8 mouse cellular contexts compared by ENCODE assay signal in genomic region chr19:42034146-42034775, GRCm38 (mm10). TPM values are rescaled to one million over a fixed set of nuclear protein-coding genes. Genes with fewer than 3 reads are reported as not detected.
DNase-seq lines count a peak whose midpoint lies in the region; ATAC-seq and TF ChIP-seq lines count a peak whose summit lies in the region.

No protein-coding gene starts in this region.

- WGBS in heart, postnatal 0 days = 65% methylated on average over 9 of the region's 9 CpGs
- WGBS in neural tube, embryonic 15.5 days = 77% methylated on average over 9 of the region's 9 CpGs
- WGBS in midbrain, postnatal 0 days = 74% methylated on average over 9 of the region's 9 CpGs

- no peaks in the 10 kb centered on the region for H3K4me1 ChIP-seq in heart, postnatal 0 days (ENCODE audit: control insufficient read depth, insufficient read depth)
- H3K4me1 ChIP-seq in neural tube, embryonic 15.5 days = peaks cover 19% of the 10 kb centered on the region
- no peaks in the 10 kb centered on the region for H3K4me1 ChIP-seq in midbrain, postnatal 0 days (ENCODE audit: insufficient read depth, low read length)

- TF ChIP-seq EP300 in heart, postnatal 0 days (IDR thresholded peaks at IDR 0.05; ENCODE audit: low read depth) = no peak

- peak; percentile 33 to 47 for DNase-seq in adrenal gland, adult (ENCODE audit: inconsistent age in 2 of 2, low spot score in 1 of 2)
- DNase-seq in adrenal gland, adult 2 months = no peak
- no peak for DNase-seq in heart, postnatal 0 days (ENCODE audit: low spot score)
- no peak for DNase-seq in heart, adult 9 months (ENCODE audit: low spot score in 2 of 2)
- DNase-seq in neural tube, embryonic 10.5 days (ENCODE audit: extremely low spot score, low spot score) = no peak
- DNase-seq in midbrain, postnatal 0 days (ENCODE audit: low spot score) = no peak
- DNase-seq in thymus, postnatal 0 days (ENCODE audit: low spot score) = no peak

- H3K9ac ChIP-seq in heart, postnatal 0 days (replicated peaks; ENCODE audit: low read depth, low read length) = 0 out of 2 replicates have a peak overlapping the region, but pooled peaks have one; percentile 6
- no peak overlapping the region for H3K9ac ChIP-seq in neural tube, embryonic 15.5 days (replicated peaks)
- no peak overlapping the region for H3K9ac ChIP-seq in midbrain, postnatal 0 days (replicated peaks; ENCODE audit: low read length, poor library complexity, severe bottlenecking)

- no peaks in the 10 kb centered on the region for H3K27me3 ChIP-seq in heart, postnatal 0 days (ENCODE audit: control insufficient read depth, insufficient read depth, low read length)
- H3K27me3 ChIP-seq in neural tube, embryonic 15.5 days (replicated peaks) = no peaks in the 10 kb centered on the region
- H3K27me3 ChIP-seq in midbrain, postnatal 0 days (ENCODE audit: insufficient read depth, low read length) = no peaks in the 10 kb centered on the region

- H3K4me3 ChIP-seq in heart, postnatal 0 days (ENCODE audit: low read depth, low read length) = no peak overlapping the region
- no peak overlapping the region for H3K4me3 ChIP-seq in neural tube, embryonic 15.5 days (replicated peaks)
- no peak overlapping the region for H3K4me3 ChIP-seq in midbrain, postnatal 0 days (ENCODE audit: low read depth, low read length)

- no peaks in the 10 kb centered on the region for H3K9me3 ChIP-seq in heart, postnatal 0 days (replicated peaks; ENCODE audit: control insufficient read depth, low read length)
- no peaks in the 10 kb centered on the region for H3K9me3 ChIP-seq in neural tube, embryonic 15.5 days (replicated peaks)
- H3K9me3 ChIP-seq in midbrain, postnatal 0 days (ENCODE audit: low read length) = no peaks in the 10 kb centered on the region

- H3K27ac ChIP-seq in heart, postnatal 0 days (ENCODE audit: low read depth) = no peak overlapping the region
- H3K27ac ChIP-seq in neural tube, embryonic 15.5 days (replicated peaks) = 0 out of 2 replicates have a peak overlapping the region, but pooled peaks have one; percentile 23
- H3K27ac ChIP-seq in midbrain, postnatal 0 days (ENCODE audit: low read depth, low read length) = no peak overlapping the region

- H3K4me2 ChIP-seq in heart, postnatal 0 days (ENCODE audit: low read depth, low read length) = no peak overlapping the region
- H3K4me2 ChIP-seq in neural tube, embryonic 15.5 days = no peak overlapping the region
- no peak overlapping the region for H3K4me2 ChIP-seq in midbrain, postnatal 0 days (ENCODE audit: low read depth, low read length, poor library complexity, severe bottlenecking)

- no peak for ATAC-seq in heart, postnatal 0 days (ENCODE audit: insufficient read depth, low read depth)
- no peak for ATAC-seq in neural tube, embryonic 15.5 days (ENCODE audit: low FRiP score)
- ATAC-seq in midbrain, postnatal 0 days (ENCODE audit: low FRiP score) = 0 out of 2 replicates have a peak, but pooled peaks have one; percentile 34

- no peak for TF ChIP-seq CTCF in heart, postnatal 0 days (IDR thresholded peaks at IDR 0.05; ENCODE audit: low read depth)
- no peak for TF ChIP-seq CTCF in midbrain, postnatal 0 days (IDR thresholded peaks at IDR 0.05)

- peaks cover 29% of the 10 kb centered on the region for H3K36me3 ChIP-seq in heart, postnatal 0 days (replicated peaks; ENCODE audit: control insufficient read depth, insufficient read depth, low read length)
- H3K36me3 ChIP-seq in neural tube, embryonic 15.5 days = no peaks in the 10 kb centered on the region; the same call in 1 of the 2 replicates
- 0 out of 2 replicates have a peak, but pooled peaks cover 2% of the 10 kb centered on the region for H3K36me3 ChIP-seq in midbrain, postnatal 0 days (ENCODE audit: insufficient read depth, low read length)

RNA-seq across cellular contexts. Expression of gene Ankrd2, which starts 1.5 kb away (rescaled TPM):
- under 1 TPM; 0.35 to 0.61 TPM for total RNA-seq in adrenal gland, adult 2 months (2021)
- 0.16 and 0.27 TPM in 2 replicates for polyA plus RNA-seq in adrenal gland, adult 2 months (2012; rRNA removed)
- total RNA-seq in heart, postnatal 0 days (2014; rRNA removed; ENCODE audit: low replicate concordance) = not detected in 2 replicates
- 0.14 TPM in 2 replicates for polyA plus RNA-seq in heart, postnatal 0 days (2015; fragmentation: Nextera tagmentation; extraction: Ambion mirVana)
- polyA plus RNA-seq in neural tube, embryonic 15.5 days (2015; fragmentation: Nextera tagmentation; extraction: Ambion mirVana) = 1.1 and 1.3 TPM in 2 replicates
- total RNA-seq in midbrain, postnatal 0 days (2014; rRNA removed) = 0.71 and 1.7 TPM in 2 replicates
- polyA plus RNA-seq in midbrain, postnatal 0 days (2015; fragmentation: Nextera tagmentation; extraction: Ambion mirVana) = 0.81 and 2.4 TPM in 2 replicates
- 0.21 TPM in 1 of 2 replicates, not detected in the other for polyA plus RNA-seq in thymus, postnatal 0 days (2015; fragmentation: Nextera tagmentation; extraction: Ambion mirVana)

RNA-seq across cellular contexts. Expression of gene Hoga1, which starts 11.1 kb away (rescaled TPM):
- total RNA-seq in adrenal gland, adult 2 months (2021) = 1 to 10 TPM; 3.7 to 8.0 TPM
- polyA plus RNA-seq in adrenal gland, adult 2 months (2012; rRNA removed) = 1.5 and 1.6 TPM in 2 replicates
- 1.2 and 1.3 TPM in 2 replicates for total RNA-seq in heart, postnatal 0 days (2014; rRNA removed; ENCODE audit: low replicate concordance)
- 1.4 and 1.5 TPM in 2 replicates for polyA plus RNA-seq in heart, postnatal 0 days (2015; fragmentation: Nextera tagmentation; extraction: Ambion mirVana)
- polyA plus RNA-seq in neural tube, embryonic 15.5 days (2015; fragmentation: Nextera tagmentation; extraction: Ambion mirVana) = 1.7 and 1.8 TPM in 2 replicates
- 3.1 TPM in 2 replicates for total RNA-seq in midbrain, postnatal 0 days (2014; rRNA removed)
- 3.4 and 4.0 TPM in 2 replicates for polyA plus RNA-seq in midbrain, postnatal 0 days (2015; fragmentation: Nextera tagmentation; extraction: Ambion mirVana)
- 0.77 and 1.4 TPM in 2 replicates for polyA plus RNA-seq in thymus, postnatal 0 days (2015; fragmentation: Nextera tagmentation; extraction: Ambion mirVana)

RNA-seq across cellular contexts. Expression of gene 4933411K16Rik, which starts 17.8 kb away (rescaled TPM):
- under 1 TPM; 0.55 to 0.75 TPM for total RNA-seq in adrenal gland, adult 2 months (2021)
- 0.09 and 0.12 TPM in 2 replicates for polyA plus RNA-seq in adrenal gland, adult 2 months (2012; rRNA removed)
- 0.15 TPM in 1 of 2 replicates, not detected in the other for total RNA-seq in heart, postnatal 0 days (2014; rRNA removed; ENCODE audit: low replicate concordance)
- not detected in 2 replicates for polyA plus RNA-seq in heart, postnatal 0 days (2015; fragmentation: Nextera tagmentation; extraction: Ambion mirVana)
- polyA plus RNA-seq in neural tube, embryonic 15.5 days (2015; fragmentation: Nextera tagmentation; extraction: Ambion mirVana) = not detected in 2 replicates
- 0.24 TPM in 1 of 2 replicates, not detected in the other for total RNA-seq in midbrain, postnatal 0 days (2014; rRNA removed)
- polyA plus RNA-seq in midbrain, postnatal 0 days (2015; fragmentation: Nextera tagmentation; extraction: Ambion mirVana) = not detected in 2 replicates
- polyA plus RNA-seq in thymus, postnatal 0 days (2015; fragmentation: Nextera tagmentation; extraction: Ambion mirVana) = not detected in 2 replicates

RNA-seq across cellular contexts. Expression of gene Morn4, which starts 51.9 kb away (rescaled TPM):
- total RNA-seq in adrenal gland, adult 2 months (2021) = 10 to 100 TPM in 1 of 2 experiments, 1 to 10 TPM in 1; 7.5 to 15.5 TPM
- polyA plus RNA-seq in adrenal gland, adult 2 months (2012; rRNA removed) = 10.6 and 13.0 TPM in 2 replicates
- 1.7 and 2.3 TPM in 2 replicates for total RNA-seq in heart, postnatal 0 days (2014; rRNA removed; ENCODE audit: low replicate concordance)
- 5.2 and 5.7 TPM in 2 replicates for polyA plus RNA-seq in heart, postnatal 0 days (2015; fragmentation: Nextera tagmentation; extraction: Ambion mirVana)
- polyA plus RNA-seq in neural tube, embryonic 15.5 days (2015; fragmentation: Nextera tagmentation; extraction: Ambion mirVana) = 99.6 and 116 TPM in 2 replicates
- total RNA-seq in midbrain, postnatal 0 days (2014; rRNA removed) = 47.2 and 47.5 TPM in 2 replicates
- 122 and 123 TPM in 2 replicates for polyA plus RNA-seq in midbrain, postnatal 0 days (2015; fragmentation: Nextera tagmentation; extraction: Ambion mirVana)
- 1.8 and 2.2 TPM in 2 replicates for polyA plus RNA-seq in thymus, postnatal 0 days (2015; fragmentation: Nextera tagmentation; extraction: Ambion mirVana)

RNA-seq across cellular contexts. Expression of gene Ubtd1, which starts 52.7 kb away (rescaled TPM):
- total RNA-seq in adrenal gland, adult 2 months (2021) = 10 to 100 TPM; 12.8 to 21.1 TPM
- polyA plus RNA-seq in adrenal gland, adult 2 months (2012; rRNA removed) = 29.3 and 31.3 TPM in 2 replicates
- 29.6 and 38.7 TPM in 2 replicates for total RNA-seq in heart, postnatal 0 days (2014; rRNA removed; ENCODE audit: low replicate concordance)
- polyA plus RNA-seq in heart, postnatal 0 days (2015; fragmentation: Nextera tagmentation; extraction: Ambion mirVana) = 21.9 and 24.8 TPM in 2 replicates
- 13.9 and 14.5 TPM in 2 replicates for polyA plus RNA-seq in neural tube, embryonic 15.5 days (2015; fragmentation: Nextera tagmentation; extraction: Ambion mirVana)
- total RNA-seq in midbrain, postnatal 0 days (2014; rRNA removed) = 17.5 and 22.1 TPM in 2 replicates
- 12.2 and 12.8 TPM in 2 replicates for polyA plus RNA-seq in midbrain, postnatal 0 days (2015; fragmentation: Nextera tagmentation; extraction: Ambion mirVana)
- polyA plus RNA-seq in thymus, postnatal 0 days (2015; fragmentation: Nextera tagmentation; extraction: Ambion mirVana) = 15.4 and 16.0 TPM in 2 replicates

Comparison
In these comparisons a context has a peak if more than half of its experiments do, and no peak if none do; other contexts are left out.
1. DNase-seq: peak in adrenal gland, adult (2 of 2); none in adrenal gland, adult 2 months (single experiment), heart, postnatal 0 days (single experiment), heart, adult 9 months (0 of 2), neural tube, embryonic 10.5 days (single experiment), midbrain, postnatal 0 days (single experiment) and thymus, postnatal 0 days (single experiment).